Mouse (Mus musculus): Measurements from ENCODE around the gene Sh3bp5.

DNA sequence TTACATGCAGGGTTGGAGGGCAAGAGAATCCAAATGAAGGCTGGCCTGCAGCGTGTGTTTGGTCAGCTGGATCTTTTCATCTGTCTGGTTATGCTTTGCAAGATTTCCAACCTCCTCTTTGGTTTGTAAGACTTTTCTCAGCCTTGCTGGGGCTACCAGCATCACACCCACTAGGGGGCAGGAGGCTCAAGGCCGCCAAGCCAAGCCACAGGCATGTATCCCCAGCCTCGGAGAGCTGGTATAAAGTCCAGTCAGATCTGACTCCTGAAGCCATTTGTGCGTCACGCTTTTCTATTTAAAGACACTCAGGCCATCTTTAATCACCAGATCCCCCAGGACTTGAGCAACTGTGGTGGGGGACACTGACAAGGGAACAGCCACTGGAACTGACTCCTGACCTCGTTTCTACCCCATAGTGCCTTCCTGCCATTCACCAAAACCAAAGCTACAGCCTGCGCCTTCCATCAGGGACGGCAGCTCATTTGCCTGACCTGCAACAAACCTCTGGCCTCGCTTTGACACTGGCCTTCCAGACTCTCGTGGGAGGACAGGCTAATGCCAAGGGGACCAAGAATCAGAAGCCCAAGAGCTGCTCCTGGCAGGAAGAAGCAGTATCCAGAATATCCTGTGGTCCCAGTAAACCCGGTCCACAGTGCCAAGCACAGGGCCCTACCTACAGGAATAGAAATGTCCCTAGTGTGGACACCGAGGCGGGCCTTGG, 49.7 kb downstream of the Sh3bp5 start:
- TF ChIP-seq CTCF (IDR thresholded peaks at IDR 0.05) = peak; percentile 98
- no peak for TF ChIP-seq EP300 (IDR thresholded peaks at IDR 0.05)
